Mouse (Mus musculus) liver, embryonic 14.5 days (tissue): ENCODE measurements at regions not wholly inside any gene's neighbourhood (a gene's known extent, or its start where the extent isn't known, plus 50 kb on each side); places are given as distances from the start of the nearest gene placed in this dataset.

Experiments used
- ATAC-seq: fragments of 200-750 bp; cut with Nextera tagmentation; 2 replicates; pipeline ENCODE4 v1.8.0; 2017; ENCODE audit warnings: moderate number of reproducible peaks, mild to moderate bottlenecking, moderate library complexity; ENCODE audit not compliant: insufficient read depth
- DNase-seq, 3 experiments: peaks; one replicate each; pipeline ENCODE4 v3.0.0-alpha.2; 2012 to 2013; ENCODE audit warnings: low read depth in 3 of 3, low spot score in 3 of 3
- H3K27ac ChIP-seq: fragments of 300-500 bp; sonication (generic); 2 replicates; pipeline ENCODE4 v1.5.1; 2014; ENCODE audit warnings: moderate library complexity, mild to moderate bottlenecking, control low read depth, inconsistent platforms
- H3K27me3 ChIP-seq: fragments of 300-500 bp; sonication (generic); 2 replicates; pipeline ENCODE4 v1.6.1; 2014; ENCODE audit warnings: mild to moderate bottlenecking, low read length, moderate library complexity; ENCODE audit not compliant: control insufficient read depth, insufficient read depth
- H3K36me3 ChIP-seq: fragments of 300-500 bp; sonication (generic); replicated peaks from 2 replicates; pipeline ENCODE4 v1.6.1; 2014; ENCODE audit warnings: low read depth; ENCODE audit not compliant: control insufficient read depth, insufficient read depth
- H3K4me1 ChIP-seq, 2 experiments: fragments of 200-500 bp in 1 of 2; fragments of 300-500 bp in 1 of 2; sonication (generic) in 1 of 2; replicated peaks; 2 replicates each; pipeline ENCODE4 v1.6.1; 2012 to 2014; ENCODE audit warnings: antibody characterized with exemption in 1 of 2, inconsistent platforms in 1 of 2, low read length in 1 of 2; ENCODE audit not compliant: control insufficient read depth in 2 of 2, insufficient read depth in 2 of 2
- H3K4me2 ChIP-seq: fragments of 300-500 bp; sonication (generic); 2 replicates; pipeline ENCODE4 v1.6.1; 2014; ENCODE audit warnings: low read depth, mild to moderate bottlenecking, control low read depth, moderate library complexity
- H3K4me3 ChIP-seq, 2 experiments: fragments of 200-500 bp in 1 of 2; fragments of 300-500 bp in 1 of 2; sonication (generic) in 1 of 2; 2 replicates each; pipeline ENCODE4 v1.5.1; 2012 to 2014; ENCODE audit warnings: low read depth in 2 of 2, low read length in 2 of 2, mild to moderate bottlenecking in 2 of 2, control low read depth in 1 of 2, inconsistent platforms in 1 of 2, moderate library complexity in 1 of 2; ENCODE audit not compliant: insufficient read depth in 1 of 2
- H3K9ac ChIP-seq: fragments of 300-500 bp; sonication (generic); replicated peaks from 2 replicates; pipeline ENCODE4 v1.6.1; 2014; ENCODE audit warnings: mild to moderate bottlenecking, control low read depth, moderate library complexity
- H3K9me3 ChIP-seq: fragments of 300-500 bp; sonication (generic); 2 replicates; pipeline ENCODE4 v1.6.1; 2016; ENCODE audit warnings: low read length, mixed read lengths; ENCODE audit not compliant: control insufficient read depth
- CTCF ChIP-seq: IDR thresholded peaks from 2 replicates; pipeline ENCODE4 v1.5.1; 2016; ENCODE audit warnings: antibody characterized with exemption, low read depth, control low read depth
- EP300 ChIP-seq: IDR thresholded peaks from 2 replicates; pipeline ENCODE4 v1.6.1; 2016; ENCODE audit warnings: antibody characterized with exemption, low read depth
- WGBS: fragments of 180-500 bp; shearing (Covaris S2); extraction: QIAGEN DNeasy Blood & Tissue Kit; methylation state at CpG from one replicate; pipeline ENCODE4 v1.1.7; 2014; ENCODE audit not compliant: insufficient replicate concordance; 5-methylcytosine and 5-hydroxymethylcytosine counted together

DNA sequence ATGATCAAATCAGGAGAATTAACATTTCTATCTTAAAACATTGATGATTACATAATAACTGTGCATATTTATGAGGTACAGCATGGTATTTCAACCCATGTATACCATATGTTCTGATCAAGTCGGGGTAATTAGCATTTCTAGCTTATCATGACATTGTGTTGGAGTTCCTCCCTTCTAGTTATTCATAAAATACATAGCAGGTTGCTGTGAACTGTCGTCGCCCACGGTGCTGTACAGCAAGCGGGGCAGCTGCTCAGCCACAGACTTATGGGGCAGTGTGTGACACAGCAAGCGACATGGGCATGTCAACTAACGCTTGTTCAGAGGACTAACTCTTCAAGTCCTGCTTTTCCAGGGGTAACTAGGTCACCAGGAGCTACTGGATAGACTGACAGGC is 2238.6 kb upstream of the Lrrc6 start:
- Histone ChIP-seq H3K36me3 (no peaks in the 10 kb centered on the region), H3K27me3 (no peaks in the 10 kb centered on the region), H3K9me3 (no peaks in the 10 kb centered on the region), H3K4me3 (no peak overlapping the region), H3K4me2 (no peak overlapping the region), H3K9ac (no peak overlapping the region), H3K4me1 (no peaks in the 10 kb centered on the region), H3K27ac (no peak overlapping the region)
- 65% methylated on average over 7 of the region's 7 CpGs for WGBS
- DNase-seq (no peak), ATAC-seq (no peak)
- TF ChIP-seq CTCF, result no peak
- TF ChIP-seq EP300, result no peak

- Histone ChIP-seq H3K4me1 (no peaks in the 10 kb centered on the region), H3K36me3 (no peaks in the 10 kb centered on the region), H3K27ac (no peak overlapping the region), H3K9me3 (no peaks in the 10 kb centered on the region), H3K4me2 (no peak overlapping the region), H3K9ac (no peak overlapping the region), H3K27me3 (no peaks in the 10 kb centered on the region), H3K4me3 (no peak overlapping the region)
- ATAC-seq, result no peak
- 52% methylated on average over 5 of the region's 5 CpGs for whole genome bisulfite sequencing
- DNase-seq, result no peak
- TF ChIP-seq EP300, result no peak
- no peak for TF ChIP-seq CTCF
These were observed 2220.5 kb upstream of the Lrrc6 start for GRCm38 (mm10) chr15:68721250-68721649.

DNA sequence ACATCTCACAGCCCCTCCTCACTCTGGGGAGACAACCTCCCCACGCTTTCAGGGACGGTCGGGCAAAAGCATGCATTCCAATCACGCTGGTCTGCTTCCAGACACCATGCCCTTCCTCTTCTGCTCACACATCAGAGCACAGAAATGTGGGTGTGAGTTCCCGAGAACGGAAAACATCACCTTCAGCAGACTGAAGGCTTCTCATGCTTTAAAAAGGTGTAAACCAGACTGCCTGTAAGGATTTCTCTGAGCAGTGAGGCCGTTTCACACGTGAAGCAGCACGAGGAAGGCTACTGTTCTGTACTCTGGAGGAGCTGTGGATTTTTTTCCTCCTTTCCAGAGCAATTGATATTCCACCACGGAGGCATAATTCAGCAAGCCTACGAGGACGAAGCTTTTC is 2218.8 kb upstream of the Lrrc6 start:
- H3K4me2 ChIP-seq, result no peak overlapping the region
- DNase-seq (no peak), ATAC-seq (no peak)
- H3K4me1 ChIP-seq, result no peaks in the 10 kb centered on the region
- H3K9ac ChIP-seq, result no peak overlapping the region
- H3K27ac ChIP-seq, result no peak overlapping the region
- H3K36me3 ChIP-seq, result no peaks in the 10 kb centered on the region
- no peak overlapping the region for H3K4me3 ChIP-seq
- TF ChIP-seq EP300 (no peak), CTCF (no peak)
- WGBS, result 58% methylated on average over 12 of the region's 12 CpGs
- H3K27me3 ChIP-seq, result no peaks in the 10 kb centered on the region
- no peaks in the 10 kb centered on the region for H3K9me3 ChIP-seq

DNA sequence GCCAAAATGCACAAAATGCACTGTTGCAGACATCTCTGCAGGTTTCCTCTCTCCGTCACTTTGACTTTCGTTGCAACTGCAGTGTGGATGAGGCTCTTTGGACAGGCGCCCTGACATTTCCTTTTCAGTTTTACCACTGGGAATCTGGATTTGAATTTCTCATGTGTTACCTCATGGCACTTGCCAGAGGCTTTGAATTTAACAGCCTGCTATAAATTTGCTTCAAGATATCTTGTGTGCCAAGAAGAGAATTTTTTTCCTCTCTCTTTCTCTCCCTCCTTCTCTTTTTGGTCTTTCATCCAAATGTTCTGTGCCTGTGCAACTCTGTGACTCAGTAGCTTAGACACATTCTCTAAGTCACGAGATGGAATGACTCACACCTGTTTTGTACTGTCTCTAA is 2213.6 kb upstream of the Lrrc6 start:
- Histone ChIP-seq H3K9ac (no peak overlapping the region), H3K27me3 (no peaks in the 10 kb centered on the region), H3K4me1 (no peaks in the 10 kb centered on the region), H3K9me3 (no peaks in the 10 kb centered on the region), H3K4me3 (no peak overlapping the region), H3K4me2 (no peak overlapping the region), H3K27ac (no peak overlapping the region), H3K36me3 (no peaks in the 10 kb centered on the region)
- no peak for DNase-seq
- no peak for TF ChIP-seq CTCF
- TF ChIP-seq EP300, result no peak
- WGBS, result 55% methylated on average over 4 of the region's 4 CpGs
- no peak for ATAC-seq

- H3K36me3 ChIP-seq, result no peaks in the 10 kb centered on the region
- H3K4me2 ChIP-seq, result no peak overlapping the region
- H3K9ac ChIP-seq, result no peak overlapping the region
- H3K4me1 ChIP-seq, result no peaks in the 10 kb centered on the region
- ATAC-seq (no peak), DNase-seq (no peak)
- TF ChIP-seq EP300 (no peak), CTCF (no peak)
- H3K27me3 ChIP-seq, result no peaks in the 10 kb centered on the region
- H3K27ac ChIP-seq, result no peak overlapping the region
- H3K4me3 ChIP-seq, result no peak overlapping the region
- H3K9me3 ChIP-seq, result no peaks in the 10 kb centered on the region
- 65% methylated on average over 3 of the region's 3 CpGs for WGBS
These were observed 2206.6 kb upstream of the Lrrc6 start for GRCm38 (mm10) chr15:68707306-68707705.
